Mouse (Mus musculus) neural tube, embryonic 13.5 days (tissue): ENCODE measurements around the gene Xrn2. TPM values are rescaled to one million over a fixed set of nuclear protein-coding genes. Genes with fewer than 3 reads are reported as not detected.

Experiments used
- ATAC-seq: fragments of 200-750 bp; cut with Nextera tagmentation; 2 replicates; pipeline ENCODE4 v1.8.0; 2017; ENCODE audit warnings: low read depth, mild to moderate bottlenecking, moderate TSS enrichment, moderate library complexity
- H3K27ac ChIP-seq: fragments of 300-500 bp; sonication (generic); replicated peaks from 2 replicates; pipeline ENCODE4 v1.5.1; 2015; ENCODE audit warnings: moderate library complexity, mild to moderate bottlenecking, inconsistent platforms
- H3K27me3 ChIP-seq: fragments of 300-500 bp; sonication (generic); 2 replicates; pipeline ENCODE4 v1.6.1; 2015; ENCODE audit warnings: mild to moderate bottlenecking, inconsistent platforms
- H3K36me3 ChIP-seq: fragments of 300-500 bp; sonication (generic); 2 replicates; pipeline ENCODE4 v1.6.1; 2015; ENCODE audit warnings: mild to moderate bottlenecking, inconsistent platforms
- H3K4me1 ChIP-seq: fragments of 300-500 bp; sonication (generic); replicated peaks from 2 replicates; pipeline ENCODE4 v1.6.1; 2015; ENCODE audit warnings: inconsistent platforms
- H3K4me2 ChIP-seq: fragments of 300-500 bp; sonication (generic); 2 replicates; pipeline ENCODE4 v1.6.1; 2015; ENCODE audit warnings: inconsistent platforms, mild to moderate bottlenecking, moderate library complexity
- H3K4me3 ChIP-seq: fragments of 300-500 bp; sonication (generic); 2 replicates; pipeline ENCODE4 v1.5.1; 2015; ENCODE audit warnings: mild to moderate bottlenecking, inconsistent platforms
- H3K9ac ChIP-seq: fragments of 300-500 bp; sonication (generic); 2 replicates; pipeline ENCODE4 v1.6.1; 2015; ENCODE audit warnings: moderate library complexity, mild to moderate bottlenecking, inconsistent platforms
- H3K9me3 ChIP-seq: fragments of 300-500 bp; sonication (generic); 2 replicates; pipeline ENCODE4 v1.6.1; 2016; ENCODE audit warnings: inconsistent platforms
- WGBS: fragments of 180-500 bp; shearing (Covaris S2); methylation state at CpG from one replicate; pipeline ENCODE4 v1.1.7; 2015; 5-methylcytosine and 5-hydroxymethylcytosine counted together
- polyA plus RNA-seq: library from polyadenylated mRNA; unstranded; fragments of >200 nt; fragmentation: Nextera tagmentation; extraction: Ambion mirVana; gene quantifications from 2 replicates; pipeline ENCODE4 v1.2.1, GENCODE M21; 2015

The Xrn2 gene
- polyA plus RNA-seq, 1 experiment from 2014 or later = 73.1 TPM

DNA sequence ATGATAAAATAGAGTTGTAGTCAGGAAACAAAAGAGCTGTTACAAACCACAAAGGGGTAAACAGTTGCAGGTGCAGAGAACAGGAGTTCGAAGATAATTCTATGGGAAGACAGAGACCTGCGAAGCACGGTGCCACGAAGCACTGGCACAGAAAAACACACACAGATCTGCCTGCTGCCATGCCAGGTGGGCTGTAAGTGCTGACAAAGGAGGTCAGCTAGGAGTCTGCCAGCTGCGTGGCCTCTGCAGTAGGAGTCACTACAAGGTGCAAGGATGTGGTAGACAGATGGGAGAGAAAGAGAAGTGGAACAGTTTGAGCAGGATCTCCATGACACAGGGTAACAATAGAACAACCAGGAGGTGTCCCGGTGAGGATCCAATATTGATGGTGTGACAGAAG is 114.6 kb downstream of the Xrn2 start:
- no peak for ATAC-seq
- WGBS = 81% methylated on average over 6 of the region's 6 CpGs

More for the DNA sequence above, 114.6 kb downstream of the Xrn2 start:
- Histone ChIP-seq H3K36me3 (no peaks in the 10 kb centered on the region), H3K4me2 (no peak overlapping the region), H3K9me3 (no peaks in the 10 kb centered on the region), H3K4me1 (no peaks in the 10 kb centered on the region), H3K27me3 (no peaks in the 10 kb centered on the region), H3K9ac (no peak overlapping the region), H3K27ac (no peak overlapping the region), H3K4me3 (no peak overlapping the region)

Other genes starting within 250 kb of the Xrn2 start
- gene Kiz, start 157.1 kb upstream of the Xrn2 start, polyA plus RNA-seq = 36.4 and 37.0 TPM in 2 replicates
- gene Nkx2-4, start 72.4 kb downstream of the Xrn2 start, polyA plus RNA-seq = not detected in 2 replicates
- 2.5 and 4.5 TPM in 2 replicates for gene Nkx2-2, start 181.2 kb downstream of the Xrn2 start, polyA plus RNA-seq